Mouse (Mus musculus) forebrain, embryonic 14.5 days (tissue): ENCODE data around the gene Pknox1. TPM values are rescaled to one million over a fixed set of nuclear protein-coding genes. Genes with fewer than 3 reads are reported as not detected.
A peak's percentile ranks its signal among the peaks of the same experiment; 100 is the strongest.

Experiments used
- ATAC-seq: fragments of 200-750 bp; cut with Nextera tagmentation; 2 replicates; pipeline ENCODE4 v1.8.0; 2017; ENCODE audit warnings: mild to moderate bottlenecking, moderate library complexity
- DNase-seq: peaks from one replicate; pipeline ENCODE4 v3.0.0-alpha.2; 2015; ENCODE audit warnings: low spot score
- H3K27ac ChIP-seq: fragments of 300-500 bp; sonication (generic); 2 replicates; pipeline ENCODE4 v1.5.1; 2014; ENCODE audit warnings: low read depth, mild to moderate bottlenecking, control low read depth, low read length, moderate library complexity
- H3K27me3 ChIP-seq: fragments of 300-500 bp; sonication (generic); replicated peaks from 2 replicates; pipeline ENCODE4 v1.6.1; 2014; ENCODE audit warnings: low read length, control low read depth, mixed read lengths; ENCODE audit not compliant: control insufficient read depth, insufficient read depth
- H3K36me3 ChIP-seq: fragments of 300-500 bp; sonication (generic); 2 replicates; pipeline ENCODE4 v1.6.1; 2014; ENCODE audit warnings: low read length, control low read depth; ENCODE audit not compliant: control insufficient read depth, insufficient read depth
- H3K4me1 ChIP-seq: fragments of 300-500 bp; sonication (generic); 2 replicates; pipeline ENCODE4 v1.6.1; 2014; ENCODE audit warnings: antibody characterized with exemption, low read length, control low read depth; ENCODE audit not compliant: control insufficient read depth, insufficient read depth
- H3K4me2 ChIP-seq: fragments of 300-500 bp; sonication (generic); 2 replicates; pipeline ENCODE4 v1.6.1; 2014; ENCODE audit warnings: mild to moderate bottlenecking, control low read depth, low read length
- H3K4me3 ChIP-seq: fragments of 300-500 bp; sonication (generic); 2 replicates; pipeline ENCODE4 v1.5.1; 2014; ENCODE audit warnings: low read depth, low read length, control low read depth
- H3K9ac ChIP-seq: fragments of 300-500 bp; sonication (generic); 2 replicates; pipeline ENCODE4 v1.6.1; 2014; ENCODE audit warnings: mild to moderate bottlenecking, low read length, control low read depth, moderate library complexity
- H3K9me3 ChIP-seq: fragments of 300-500 bp; sonication (generic); replicated peaks from 2 replicates; pipeline ENCODE4 v1.6.1; 2016; ENCODE audit warnings: low read length, control low read depth, mixed read lengths; ENCODE audit not compliant: control insufficient read depth
- WGBS: fragments of 180-500 bp; shearing (Covaris S2); extraction: QIAGEN DNeasy Blood & Tissue Kit; methylation state at CpG from one replicate; pipeline ENCODE4 v1.1.7; 2014; 5-methylcytosine and 5-hydroxymethylcytosine counted together
- polyA plus RNA-seq: library from polyadenylated mRNA; unstranded; fragments of >200 nt; fragmentation: Nextera tagmentation; extraction: Ambion mirVana; gene quantifications from 2 replicates; pipeline ENCODE4 v1.2.1, GENCODE M21; 2014

Gene Pknox1
- polyA plus RNA-seq, 1 experiment from 2014 or later: 36.8 TPM

- peak overlapping the region; percentile 28 for H3K4me3 ChIP-seq
- H3K9ac ChIP-seq: peak overlapping the region; percentile 56
- no peaks in the 10 kb centered on the region for H3K36me3 ChIP-seq
- peak overlapping the region; percentile 56 for H3K4me2 ChIP-seq
- H3K9me3 ChIP-seq: no peaks in the 10 kb centered on the region
- 29% methylated on average over 12 of the region's 12 CpGs for WGBS
- H3K4me1 ChIP-seq: peaks cover 23% of the 10 kb centered on the region
- no peak for ATAC-seq
- peak overlapping the region; percentile 82 for H3K27ac ChIP-seq
- no peak for DNase-seq
- H3K27me3 ChIP-seq: no peaks in the 10 kb centered on the region
Observed at GRCm38 (mm10) chr17:31563632-31564014, 911 bp upstream of the Pknox1 start.

GRCm38 (mm10) chr17:31564858-31565140 is 265 bp downstream of the Pknox1 start:
- no peak for DNase-seq
- Histone ChIP-seq H3K4me1 (peaks cover 30% of the 10 kb centered on the region), H3K9ac (peak overlapping the region; percentile 92), H3K36me3 (no peaks in the 10 kb centered on the region), H3K4me2 (peak overlapping the region; percentile 86), H3K27me3 (no peaks in the 10 kb centered on the region), H3K9me3 (no peaks in the 10 kb centered on the region), H3K27ac (peak overlapping the region; percentile 99), H3K4me3 (peak overlapping the region; percentile 89)
- 0% methylated on average over 19 of the region's 44 CpGs for WGBS
- ATAC-seq: no peak

GRCm38 (mm10) chr17:31565141-31566056 is 865 bp downstream of the Pknox1 start:
- Histone ChIP-seq H3K9ac (peak overlapping the region; percentile 92), H3K4me1 (peaks cover 30% of the 10 kb centered on the region), H3K27ac (peak overlapping the region; percentile 99), H3K36me3 (no peaks in the 10 kb centered on the region), H3K4me3 (peak overlapping the region; percentile 89), H3K27me3 (no peaks in the 10 kb centered on the region), H3K9me3 (no peaks in the 10 kb centered on the region), H3K4me2 (peak overlapping the region; percentile 86)
- peak; percentile 60 for ATAC-seq
- DNase-seq: peak; percentile 86
- WGBS: under 1% methylated on average over 70 of the region's 88 CpGs

GRCm38 (mm10) chr17:31566276-31566675 is 1.7 kb downstream of the Pknox1 start:
- peak overlapping the region; percentile 92 for H3K9ac ChIP-seq

GRCm38 (mm10) chr17:31569756-31570155 is 5.2 kb downstream of the Pknox1 start:
- Histone ChIP-seq H3K27me3 (no peaks in the 10 kb centered on the region), H3K4me3 (no peak overlapping the region), H3K9me3 (no peaks in the 10 kb centered on the region), H3K4me2 (no peak overlapping the region), H3K4me1 (peaks cover 30% of the 10 kb centered on the region), H3K9ac (no peak overlapping the region), H3K36me3 (no peaks in the 10 kb centered on the region), H3K27ac (no peak overlapping the region)
- WGBS: 91% methylated on average over 1 of the region's 1 CpGs
- no peak for ATAC-seq
- no peak for DNase-seq

More at GRCm38 (mm10) chr17:31566276-31566675, 1.7 kb downstream of the Pknox1 start:
- DNase-seq: no peak
- H3K9me3 ChIP-seq: no peaks in the 10 kb centered on the region
- WGBS: 68% methylated on average over 6 of the region's 6 CpGs
- no peak for ATAC-seq
- H3K4me3 ChIP-seq: peak overlapping the region; percentile 89
- H3K4me1 ChIP-seq: peaks cover 30% of the 10 kb centered on the region
- no peaks in the 10 kb centered on the region for H3K27me3 ChIP-seq
- H3K36me3 ChIP-seq: no peaks in the 10 kb centered on the region
- H3K4me2 ChIP-seq: peak overlapping the region; percentile 86
- H3K27ac ChIP-seq: no peak overlapping the region; the same call in 1 of the 2 replicates

DNA sequence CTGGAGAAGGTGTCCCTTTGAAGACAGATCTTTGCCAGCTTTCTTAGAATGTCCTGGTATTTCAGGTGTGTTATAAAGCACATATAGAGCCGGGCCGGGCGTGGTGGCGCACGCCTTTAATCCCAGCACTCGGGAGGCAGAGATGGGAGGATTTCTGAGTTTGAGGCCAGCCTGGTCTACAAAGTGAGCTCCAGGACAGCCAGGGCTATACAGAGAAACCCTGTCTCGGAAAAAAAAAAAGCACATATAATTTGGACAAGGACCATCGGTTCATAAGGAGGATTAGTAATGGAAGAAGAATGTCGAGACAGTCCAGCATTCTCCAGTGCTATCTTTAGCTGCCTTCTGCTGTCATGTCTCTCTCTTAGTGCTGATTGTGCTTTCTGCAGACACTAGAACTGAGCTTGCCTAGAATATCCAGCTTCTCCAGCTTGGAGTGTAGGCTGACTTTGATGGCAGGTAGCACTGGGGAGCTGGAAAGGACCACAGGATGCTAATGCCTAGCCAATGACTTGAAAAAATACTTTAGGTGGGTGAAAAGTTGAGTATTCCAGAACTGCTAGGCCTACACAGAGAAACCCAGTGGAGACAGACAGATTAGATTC is 5.9 kb downstream of the Pknox1 start:
- ATAC-seq (no peak), DNase-seq (peak; percentile 25)
- Histone ChIP-seq H3K4me1 (peaks cover 30% of the 10 kb centered on the region), H3K9ac (no peak overlapping the region), H3K36me3 (no peaks in the 10 kb centered on the region), H3K27ac (no peak overlapping the region), H3K4me3 (no peak overlapping the region), H3K9me3 (no peaks in the 10 kb centered on the region), H3K27me3 (no peaks in the 10 kb centered on the region), H3K4me2 (no peak overlapping the region)
- WGBS: 89% methylated on average over 9 of the region's 9 CpGs

DNA sequence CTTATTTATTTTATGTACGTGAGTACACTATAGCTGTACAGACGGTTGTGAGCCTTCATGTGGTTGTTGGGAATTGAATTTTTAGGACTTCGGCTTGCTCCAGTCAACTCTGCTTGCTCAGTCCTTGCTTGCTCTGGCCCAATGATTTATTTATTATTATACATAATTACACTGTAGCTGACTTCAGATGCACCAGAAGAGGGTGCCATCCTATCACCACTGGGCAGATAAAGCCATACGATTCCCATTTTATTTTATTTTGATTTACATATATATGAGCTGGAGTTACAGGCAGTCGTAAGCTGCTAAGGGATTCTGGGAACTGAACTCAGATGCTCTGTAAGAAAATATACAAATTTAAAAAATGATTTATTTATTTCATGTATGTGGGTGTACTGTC is 7.2 kb downstream of the Pknox1 start:
- no peak for ATAC-seq

GRCm38 (mm10) chr17:31574662-31575061 is 10.1 kb downstream of the Pknox1 start:
- H3K4me1 ChIP-seq: no peaks in the 10 kb centered on the region
- H3K4me2 ChIP-seq: no peak overlapping the region
- ATAC-seq (no peak), DNase-seq (no peak)
- WGBS: 72% methylated on average over 7 of the region's 7 CpGs
- H3K9me3 ChIP-seq: no peaks in the 10 kb centered on the region
- H3K36me3 ChIP-seq: no peaks in the 10 kb centered on the region
- H3K9ac ChIP-seq: no peak overlapping the region
- no peak overlapping the region for H3K27ac ChIP-seq
- H3K27me3 ChIP-seq: no peaks in the 10 kb centered on the region
- H3K4me3 ChIP-seq: no peak overlapping the region

More for the DNA sequence above, 7.2 kb downstream of the Pknox1 start:
- no peak overlapping the region for H3K27ac ChIP-seq
- H3K4me1 ChIP-seq: peaks cover 22% of the 10 kb centered on the region
- H3K9me3 ChIP-seq: no peaks in the 10 kb centered on the region
- no peak overlapping the region for H3K4me2 ChIP-seq
- no peak overlapping the region for H3K4me3 ChIP-seq
- H3K27me3 ChIP-seq: no peaks in the 10 kb centered on the region
- 90% methylated on average over 5 of the region's 5 CpGs for WGBS
- H3K9ac ChIP-seq: no peak overlapping the region
- H3K36me3 ChIP-seq: no peaks in the 10 kb centered on the region
- no peak for DNase-seq
